Mouse (Mus musculus) lung, adult 2 months (tissue): ENCODE data around the gene Exosc3. TPM values are rescaled to one million over a fixed set of nuclear protein-coding genes. Genes with fewer than 3 reads are reported as not detected.

Source experiments
- DNase-seq: peaks from one replicate; pipeline ENCODE4 v3.0.0; 2022
- H3K4me1 ChIP-seq: fragments of 200-500 bp; 2 replicates; pipeline ENCODE4 v1.6.1; 2011; ENCODE audit warnings: low read length; ENCODE audit not compliant: control insufficient read depth, insufficient read depth
- H3K4me3 ChIP-seq: fragments of 200-500 bp; replicated peaks from 2 replicates; pipeline ENCODE3; 2011; ENCODE audit warnings: low read depth, mild to moderate bottlenecking, control low read depth, low read length; ENCODE audit errors: extremely low read depth
- CTCF ChIP-seq: fragments of 200-500 bp; IDR thresholded peaks from 2 replicates; pipeline ENCODE4 v1.5.1; 2011; ENCODE audit warnings: mild to moderate bottlenecking, low read length, control low read depth; ENCODE audit not compliant: insufficient read depth
- POLR2A ChIP-seq: fragments of 200-500 bp; IDR thresholded peaks from 2 replicates; pipeline ENCODE4 v1.6.1; 2011; ENCODE audit warnings: low read depth, mild to moderate bottlenecking, control low read depth, low read length, borderline replicate concordance; ENCODE audit errors: extremely low read depth
- WGBS: fragments of 180-500 bp; shearing (Covaris S2); methylation state at CpG from one replicate; pipeline ENCODE4 v1.1.7; 2018; 5-methylcytosine and 5-hydroxymethylcytosine counted together
- polyA plus RNA-seq: library from polyadenylated mRNA; depleted of rRNA; stranded (reverse); fragments of >200 nt; gene quantifications from 2 replicates; pipeline ENCODE4 v1.2.3, GENCODE M21; 2012; rRNA removed

The Exosc3 gene
- polyA plus RNA-seq, 1 experiment, result 20.6 TPM

GRCm38 (mm10) chr4:45287906-45288305 is 54.6 kb downstream of the Exosc3 start:
- WGBS, result 78% methylated on average over 5 of the region's 5 CpGs
- no peak overlapping the region for H3K4me3 ChIP-seq
- no peak for TF ChIP-seq POLR2A
- TF ChIP-seq CTCF, result no peak
- DNase-seq, result no peak
- no peaks in the 10 kb centered on the region for H3K4me1 ChIP-seq

GRCm38 (mm10) chr4:45286318-45286717 is 56.2 kb downstream of the Exosc3 start:
- no peak for DNase-seq
- peak; percentile 63 for TF ChIP-seq CTCF
- TF ChIP-seq POLR2A, result no peak
- 41% methylated on average over 3 of the region's 3 CpGs for WGBS
- H3K4me1 ChIP-seq, result no peaks in the 10 kb centered on the region
- no peak overlapping the region for H3K4me3 ChIP-seq

DNA sequence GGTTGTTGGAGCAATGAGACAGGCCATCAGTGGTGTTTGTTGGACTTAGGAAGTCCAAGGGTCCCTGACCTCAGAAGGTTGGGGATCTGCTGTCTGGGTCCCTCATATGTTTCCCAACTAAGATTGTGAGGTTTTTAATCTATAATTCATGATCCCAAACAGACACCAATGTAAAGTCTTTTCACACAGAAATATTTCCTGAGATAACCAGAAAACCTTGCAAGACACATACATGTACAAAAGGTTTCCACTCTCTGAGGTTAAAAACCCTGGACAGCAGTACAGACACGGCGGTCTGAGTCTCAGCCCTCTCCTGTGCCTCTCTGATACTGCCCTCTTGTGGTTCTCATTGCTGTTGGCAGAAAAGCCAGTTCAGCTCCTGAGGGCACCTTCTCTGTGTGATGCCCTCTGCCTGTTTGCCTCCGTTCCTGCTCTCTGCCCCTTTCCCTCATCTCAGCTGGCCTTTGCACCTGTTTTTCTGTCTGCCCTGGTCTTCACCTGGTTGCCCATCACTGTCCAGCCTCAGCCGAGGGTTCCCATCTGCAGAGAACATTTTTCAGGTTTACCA is 62.5 kb downstream of the Exosc3 start:
- peak; percentile 84 for TF ChIP-seq CTCF
- no peak for TF ChIP-seq POLR2A
- H3K4me1 ChIP-seq, result no peaks in the 10 kb centered on the region
- no peak overlapping the region for H3K4me3 ChIP-seq
- 16% methylated on average over 4 of the region's 4 CpGs for WGBS
- DNase-seq, result peak; percentile 31

- Histone ChIP-seq H3K4me3 (no peak overlapping the region), H3K4me1 (no peaks in the 10 kb centered on the region)
- TF ChIP-seq POLR2A, result no peak
- TF ChIP-seq CTCF, result no peak
- DNase-seq, result no peak
- whole genome bisulfite sequencing, result 47% methylated on average over 8 of the region's 8 CpGs
Measured at GRCm38 (mm10) chr4:45279292-45279691, 63.2 kb downstream of the Exosc3 start.

GRCm38 (mm10) chr4:45275770-45276169 is 66.8 kb downstream of the Exosc3 start:
- Histone ChIP-seq H3K4me3 (no peak overlapping the region), H3K4me1 (no peaks in the 10 kb centered on the region)
- TF ChIP-seq POLR2A (no peak), CTCF (no peak)
- WGBS, result 79% methylated on average over 8 of the region's 8 CpGs
- no peak for DNase-seq

DNA sequence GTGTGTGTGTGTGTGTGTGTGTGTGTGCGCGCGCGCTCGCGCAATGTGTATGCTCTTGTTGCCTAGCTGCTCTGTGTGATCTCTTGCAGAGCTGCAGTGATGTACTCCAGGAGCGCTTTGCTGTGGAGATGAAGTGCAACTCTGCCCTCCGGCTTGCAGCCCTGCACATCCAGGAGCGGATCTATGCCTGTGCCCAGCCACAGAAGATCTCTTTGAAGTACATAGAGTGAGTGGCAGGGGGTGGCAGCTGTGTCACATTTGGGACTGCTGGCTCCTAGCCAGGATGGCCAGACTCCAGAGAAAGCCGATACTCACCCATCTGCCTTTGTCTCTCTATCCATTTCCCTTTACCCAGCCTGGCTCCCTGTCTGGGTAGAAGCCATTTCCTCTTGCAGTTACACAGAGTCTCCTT is 71.5 kb downstream of the Exosc3 start:
- 69% methylated on average over 10 of the region's 10 CpGs for WGBS
- H3K4me3 ChIP-seq, result no peak overlapping the region
- no peaks in the 10 kb centered on the region for H3K4me1 ChIP-seq
- DNase-seq, result no peak
- no peak for TF ChIP-seq POLR2A
- TF ChIP-seq CTCF, result no peak

GRCm38 (mm10) chr4:45267883-45268282 is 74.6 kb downstream of the Exosc3 start:
- 39% methylated on average over 3 of the region's 3 CpGs for WGBS
- H3K4me3 ChIP-seq, result no peak overlapping the region
- no peak for DNase-seq
- no peaks in the 10 kb centered on the region for H3K4me1 ChIP-seq
- no peak for TF ChIP-seq CTCF
- no peak for TF ChIP-seq POLR2A

Other genes starting within 250 kb of the Exosc3 start
- 37.3 and 48.5 TPM in 2 replicates for gene Tomm5, start 234.6 kb downstream of the Exosc3 start, polyA plus RNA-seq
- gene Frmpd1, start 157.9 kb downstream of the Exosc3 start, polyA plus RNA-seq, result 2.8 and 3.9 TPM in 2 replicates
- gene Trmt10b, start 45.6 kb downstream of the Exosc3 start, polyA plus RNA-seq, result 1.9 and 3.0 TPM in 2 replicates
- 14.7 and 28.0 TPM in 2 replicates for gene Dcaf10, start 631 bp downstream of the Exosc3 start, polyA plus RNA-seq
- gene Slc25a51, start 66.0 kb upstream of the Exosc3 start, polyA plus RNA-seq, result 86.4 and 109 TPM in 2 replicates
- 36.2 and 37.7 TPM in 2 replicates for gene Shb, start 189.7 kb upstream of the Exosc3 start, polyA plus RNA-seq